Mouse (Mus musculus): Measurements from ENCODE around the gene Asb7. TPM values are rescaled to one million over a fixed set of nuclear protein-coding genes. Genes with fewer than 3 reads are reported as not detected.

Asb7 gene
- polyA plus RNA-seq, 1 experiment: 10.8 TPM

DNA sequence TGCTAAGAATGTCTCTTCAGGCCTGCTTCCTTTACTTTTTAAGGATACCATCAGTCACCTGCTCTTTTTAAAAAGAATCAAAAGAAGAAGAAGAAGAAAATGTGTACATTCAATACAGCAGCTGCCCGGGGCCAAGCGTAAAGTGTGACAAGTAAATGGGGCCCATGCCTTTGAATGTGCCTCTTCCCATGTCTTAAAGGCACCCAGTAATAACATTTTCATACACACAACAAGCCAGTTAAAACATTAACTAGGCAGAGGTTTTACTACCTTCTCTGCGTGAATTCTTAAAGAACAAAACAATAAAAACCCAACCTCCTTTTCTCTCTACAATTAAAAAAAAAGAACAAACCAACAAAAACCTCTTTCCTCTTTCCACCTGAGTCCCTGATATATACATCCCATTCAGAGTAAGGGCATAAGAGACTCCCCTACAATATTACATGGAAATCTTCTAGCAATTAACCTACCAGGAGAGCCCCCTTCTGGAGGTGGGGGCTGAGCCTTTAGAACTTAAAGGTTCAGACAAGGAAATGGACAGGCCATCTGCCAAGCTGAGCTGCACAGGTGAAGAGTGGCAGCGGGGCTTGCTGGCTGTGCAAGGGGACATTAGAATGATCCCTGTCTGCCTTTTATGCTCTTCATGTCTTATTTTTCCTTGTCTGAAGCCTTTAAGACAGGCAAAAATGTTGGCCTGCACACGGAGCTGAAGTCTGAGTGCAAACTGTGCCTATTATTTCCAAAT, 7.1 kb downstream of the Asb7 start:
- Histone ChIP-seq H3K4me3 (ENCODE audit: insufficient read depth, low read depth, low read length) (no peak overlapping the region), H3K4me1 (ENCODE audit: control insufficient read depth, insufficient read depth, insufficient read length, low read length) (no peaks in the 10 kb centered on the region), H3K27ac (replicated peaks; ENCODE audit: low read depth, low read length) (no peak overlapping the region)

DNA sequence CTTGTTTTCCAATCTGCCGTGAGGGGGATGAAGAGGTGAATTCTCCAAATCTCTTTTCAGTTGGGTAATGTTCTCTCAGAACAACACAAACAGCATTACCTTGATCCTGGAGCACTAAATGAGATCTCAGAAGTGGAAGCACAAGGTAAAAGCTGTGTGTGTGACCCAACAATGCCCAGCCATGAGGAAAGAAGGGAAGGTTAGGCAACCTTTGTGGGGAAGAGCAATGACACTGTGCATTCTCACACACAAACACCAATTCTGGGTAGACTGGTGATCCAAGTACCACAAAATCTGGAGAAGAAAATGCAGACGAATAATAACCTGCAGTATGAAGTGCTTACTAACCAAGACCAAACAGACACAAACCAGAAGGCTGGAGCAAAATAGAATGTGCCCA, 13.6 kb downstream of the Asb7 start:
- H3K4me1 ChIP-seq (ENCODE audit: control insufficient read depth, insufficient read depth, insufficient read length, low read length): no peaks in the 10 kb centered on the region
- H3K27ac ChIP-seq (replicated peaks; ENCODE audit: low read depth, low read length): no peak overlapping the region
- no peak overlapping the region for H3K4me3 ChIP-seq (ENCODE audit: insufficient read depth, low read depth, low read length)

DNA sequence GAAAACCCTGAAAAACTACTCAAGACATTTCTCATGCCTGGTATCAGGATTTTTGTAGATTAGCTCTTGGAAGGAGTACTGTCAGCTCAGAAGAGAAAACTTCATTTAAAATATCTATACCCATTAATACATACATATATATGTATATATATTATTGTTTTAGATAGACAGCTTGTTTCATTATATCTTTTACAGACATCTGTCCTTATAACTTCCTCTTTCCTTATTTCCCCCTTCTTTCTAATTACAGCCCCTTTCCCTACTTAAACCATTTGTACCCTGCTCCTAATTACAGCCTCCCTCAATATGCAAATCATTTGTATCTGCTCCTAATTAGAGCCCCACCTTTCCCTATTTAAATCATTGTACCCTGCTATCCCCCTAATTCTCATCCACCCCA, 22.3 kb downstream of the Asb7 start:
- H3K4me1 ChIP-seq (ENCODE audit: control insufficient read depth, insufficient read depth, insufficient read length, low read length): no peaks in the 10 kb centered on the region
- no peak overlapping the region for H3K27ac ChIP-seq (replicated peaks; ENCODE audit: low read depth, low read length)
- H3K4me3 ChIP-seq (ENCODE audit: insufficient read depth, low read depth, low read length): no peak overlapping the region

DNA sequence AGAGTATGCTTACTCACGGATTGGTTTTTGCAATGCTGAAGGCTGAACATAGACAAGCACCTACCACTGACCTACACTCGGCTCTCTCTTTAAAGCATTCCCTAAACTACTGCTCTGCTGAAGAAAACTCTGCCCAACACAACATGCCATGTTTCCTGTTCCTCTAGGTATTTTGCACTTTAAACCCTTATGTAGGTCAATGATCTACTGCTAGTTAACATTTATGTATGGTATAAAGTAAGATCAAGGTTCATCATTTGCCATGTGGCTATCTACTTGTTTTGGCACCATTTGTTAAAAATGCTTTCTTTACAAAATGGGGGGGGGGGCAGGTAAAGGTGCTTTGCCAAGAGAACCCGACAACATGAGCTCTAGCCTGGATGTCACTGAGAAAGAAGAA, 25.8 kb downstream of the Asb7 start:
- Histone ChIP-seq H3K4me1 (ENCODE audit: control insufficient read depth, insufficient read depth, insufficient read length, low read length) (no peaks in the 10 kb centered on the region), H3K4me3 (ENCODE audit: insufficient read depth, low read depth, low read length) (no peak overlapping the region), H3K27ac (replicated peaks; ENCODE audit: low read depth, low read length) (no peak overlapping the region)

DNA sequence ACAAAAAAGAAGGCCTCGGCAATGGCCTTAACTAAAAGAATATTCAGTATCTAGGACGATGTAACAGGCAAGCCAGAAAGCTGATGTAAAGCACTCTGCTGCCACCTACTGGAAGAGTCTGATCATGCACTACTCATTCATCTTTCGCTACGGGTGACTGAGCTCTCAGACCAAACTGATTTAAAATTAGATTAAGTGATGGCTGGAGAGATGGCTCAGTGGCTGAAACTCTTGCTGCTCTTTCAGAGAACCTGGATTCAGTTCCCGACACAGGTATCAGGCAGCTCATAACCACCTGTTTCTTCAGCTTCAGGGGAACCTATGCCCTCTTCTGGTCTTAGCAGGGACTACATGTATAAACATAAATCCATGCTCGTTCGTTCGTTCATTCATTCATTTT, 27.8 kb downstream of the Asb7 start:
- Histone ChIP-seq H3K27ac (replicated peaks; ENCODE audit: low read depth, low read length) (no peak overlapping the region), H3K4me1 (ENCODE audit: control insufficient read depth, insufficient read depth, insufficient read length, low read length) (no peaks in the 10 kb centered on the region), H3K4me3 (ENCODE audit: insufficient read depth, low read depth, low read length) (no peak overlapping the region)

DNA sequence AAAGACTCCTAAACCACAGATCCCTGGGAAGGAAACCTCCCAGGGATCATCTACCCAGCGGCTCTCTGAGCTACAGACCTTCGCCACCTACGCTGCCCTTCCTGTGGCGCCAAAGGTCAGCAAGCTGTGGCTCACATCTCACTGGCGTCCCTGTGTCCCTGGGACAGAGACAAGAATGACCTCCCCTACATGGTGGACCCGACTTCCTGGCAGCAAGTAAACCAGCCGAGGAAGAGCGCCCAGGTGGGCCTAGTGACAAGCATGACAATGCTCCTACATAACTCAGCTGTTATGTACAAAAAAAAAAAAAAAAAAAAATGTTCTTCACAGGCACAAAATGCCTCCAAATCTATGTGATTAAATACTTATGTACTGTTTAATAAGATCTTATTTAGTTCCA, 28.4 kb downstream of the Asb7 start:
- H3K27ac ChIP-seq (replicated peaks; ENCODE audit: low read depth, low read length): no peak overlapping the region
- peaks cover 4% of the 10 kb centered on the region for H3K4me1 ChIP-seq (ENCODE audit: control insufficient read depth, insufficient read depth, insufficient read length, low read length)
- no peak overlapping the region for H3K4me3 ChIP-seq (ENCODE audit: insufficient read depth, low read depth, low read length)

DNA sequence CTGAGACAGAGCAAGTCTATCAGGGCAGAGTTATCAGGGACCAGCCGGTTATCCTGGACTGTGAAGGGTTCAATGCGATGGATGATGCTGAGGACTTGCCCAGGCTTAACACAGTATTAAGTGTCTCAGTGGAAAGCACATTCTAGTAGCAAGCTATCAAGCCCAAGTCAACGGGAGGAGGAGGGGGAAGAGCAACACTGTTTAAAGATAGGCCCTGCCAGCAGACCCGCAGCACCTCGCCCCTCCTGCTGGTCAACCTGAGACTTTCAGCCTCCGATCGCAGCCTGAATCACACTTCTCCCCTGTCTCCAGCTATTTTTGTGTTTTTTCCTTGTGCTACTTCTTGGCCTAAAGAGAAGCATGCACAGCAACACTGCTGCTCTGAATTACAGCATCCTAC, 29.1 kb downstream of the Asb7 start:
- H3K4me3 ChIP-seq (ENCODE audit: insufficient read depth, low read depth, low read length): no peak overlapping the region
- no peak overlapping the region for H3K27ac ChIP-seq (replicated peaks; ENCODE audit: low read depth, low read length)
- peaks cover 4% of the 10 kb centered on the region for H3K4me1 ChIP-seq (ENCODE audit: control insufficient read depth, insufficient read depth, insufficient read length, low read length)

DNA sequence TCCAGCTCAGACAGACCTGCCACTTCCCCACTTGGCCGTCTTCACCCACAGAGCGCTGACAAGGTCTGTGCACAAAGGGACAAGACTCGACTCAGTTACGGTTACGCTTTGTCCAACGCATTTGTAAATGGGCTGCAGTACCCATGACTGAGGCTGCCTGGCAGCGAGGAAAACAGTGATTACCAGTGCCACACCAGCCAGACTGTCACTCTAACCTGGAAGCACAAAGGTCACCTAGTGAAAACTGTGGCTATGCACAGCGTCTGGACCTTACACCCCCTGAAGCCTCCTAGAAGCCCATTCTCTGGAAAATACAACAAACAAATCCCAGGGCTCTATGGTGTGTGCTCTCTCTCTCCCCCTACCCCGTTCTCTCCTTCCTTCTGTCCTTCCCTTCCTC, 33.9 kb downstream of the Asb7 start:
- Histone ChIP-seq H3K4me3 (ENCODE audit: insufficient read depth, low read depth, low read length) (no peak overlapping the region), H3K4me1 (ENCODE audit: control insufficient read depth, insufficient read depth, insufficient read length, low read length) (peaks cover 4% of the 10 kb centered on the region), H3K27ac (replicated peaks; ENCODE audit: low read depth, low read length) (no peak overlapping the region)

DNA sequence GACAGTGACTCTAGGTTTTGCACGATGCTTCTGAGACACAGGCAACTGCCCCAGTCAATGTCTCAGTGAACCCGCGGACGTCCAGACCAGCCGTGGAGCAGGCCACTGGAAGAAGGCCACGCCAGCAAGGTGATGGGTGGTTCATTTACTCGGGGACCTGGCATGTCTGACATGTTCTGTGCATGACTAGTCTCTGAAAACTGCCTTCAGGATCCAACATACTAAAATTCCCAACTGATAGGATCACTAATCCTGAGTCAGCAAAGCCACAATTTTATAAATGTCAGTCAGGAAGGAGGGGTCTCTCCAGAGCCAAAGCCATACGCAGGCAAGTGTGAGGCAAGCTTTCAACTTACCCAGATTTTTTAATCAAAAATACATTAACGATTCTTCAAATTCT, 35.8 kb downstream of the Asb7 start:
- Histone ChIP-seq H3K4me3 (ENCODE audit: insufficient read depth, low read depth, low read length) (no peak overlapping the region), H3K27ac (replicated peaks; ENCODE audit: low read depth, low read length) (no peak overlapping the region), H3K4me1 (ENCODE audit: control insufficient read depth, insufficient read depth, insufficient read length, low read length) (peaks cover 4% of the 10 kb centered on the region)

DNA sequence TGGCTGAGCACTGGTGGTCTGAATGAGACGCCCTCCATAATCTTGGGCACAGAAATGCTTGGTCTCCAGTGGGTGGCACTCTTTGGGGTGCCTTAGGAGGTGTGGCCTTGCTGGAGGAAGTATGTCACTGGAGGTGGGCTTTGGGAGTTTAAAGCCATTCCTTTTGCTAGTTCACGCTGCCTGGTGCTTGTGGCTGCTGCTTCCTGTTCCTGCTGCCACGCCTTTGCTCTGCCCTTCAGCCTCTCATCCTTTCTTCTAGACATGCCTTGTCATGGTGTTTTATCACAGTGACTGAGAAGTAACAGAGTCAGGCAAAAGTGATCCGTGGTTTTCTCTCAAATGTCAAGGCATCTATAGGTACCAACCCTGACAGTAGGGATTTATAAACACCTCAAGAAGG, 37.2 kb downstream of the Asb7 start:
- no peak overlapping the region for H3K4me3 ChIP-seq (ENCODE audit: insufficient read depth, low read depth, low read length)
- no peak overlapping the region for H3K27ac ChIP-seq (replicated peaks; ENCODE audit: low read depth, low read length)
- H3K4me1 ChIP-seq (ENCODE audit: control insufficient read depth, insufficient read depth, insufficient read length, low read length): peaks cover 4% of the 10 kb centered on the region

DNA sequence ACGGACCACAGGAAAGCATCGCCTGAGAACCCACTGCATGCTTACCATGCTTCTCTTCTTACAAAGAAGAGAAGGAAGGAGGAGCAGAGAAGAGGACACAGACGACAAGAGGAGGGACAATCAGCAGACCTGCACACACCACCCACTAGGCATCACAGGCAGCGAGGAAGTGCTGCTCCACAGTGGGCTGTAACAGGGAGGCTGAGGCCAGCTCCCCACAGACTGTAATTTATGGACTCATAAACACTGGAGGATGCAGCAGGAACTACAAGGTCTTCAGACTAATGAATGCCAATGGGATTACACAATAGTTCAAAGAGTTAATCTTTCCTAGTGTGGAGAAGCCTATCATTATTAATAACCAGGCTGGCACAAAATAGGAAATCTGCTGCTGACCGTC, 38.5 kb downstream of the Asb7 start:
- no peak overlapping the region for H3K27ac ChIP-seq (replicated peaks; ENCODE audit: low read depth, low read length)
- no peaks in the 10 kb centered on the region; the same call in 1 of the 2 replicates for H3K4me1 ChIP-seq (ENCODE audit: control insufficient read depth, insufficient read depth, insufficient read length, low read length)
- H3K4me3 ChIP-seq (ENCODE audit: insufficient read depth, low read depth, low read length): no peak overlapping the region

DNA sequence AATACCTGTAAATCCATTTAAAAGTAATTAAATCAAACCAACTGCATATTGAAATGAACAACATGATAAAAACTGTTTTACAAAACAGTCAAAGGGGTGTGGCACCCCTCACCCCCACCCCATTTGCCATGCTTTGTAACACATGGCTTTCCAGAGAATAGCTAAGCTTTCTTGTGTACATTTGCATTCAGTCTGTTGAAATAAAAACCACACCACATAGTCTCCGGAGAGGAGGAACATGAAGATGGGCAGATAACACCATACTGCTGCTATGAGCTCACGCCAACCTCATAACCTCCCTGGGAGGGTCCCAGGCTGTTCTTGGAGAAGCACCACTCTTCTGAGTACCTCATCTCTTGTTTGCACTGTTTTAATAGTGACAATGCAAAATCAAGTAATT, 40.2 kb downstream of the Asb7 start:
- H3K27ac ChIP-seq (replicated peaks; ENCODE audit: low read depth, low read length): no peak overlapping the region
- H3K4me1 ChIP-seq (ENCODE audit: control insufficient read depth, insufficient read depth, insufficient read length, low read length): no peaks in the 10 kb centered on the region
- no peak overlapping the region for H3K4me3 ChIP-seq (ENCODE audit: insufficient read depth, low read depth, low read length)

DNA sequence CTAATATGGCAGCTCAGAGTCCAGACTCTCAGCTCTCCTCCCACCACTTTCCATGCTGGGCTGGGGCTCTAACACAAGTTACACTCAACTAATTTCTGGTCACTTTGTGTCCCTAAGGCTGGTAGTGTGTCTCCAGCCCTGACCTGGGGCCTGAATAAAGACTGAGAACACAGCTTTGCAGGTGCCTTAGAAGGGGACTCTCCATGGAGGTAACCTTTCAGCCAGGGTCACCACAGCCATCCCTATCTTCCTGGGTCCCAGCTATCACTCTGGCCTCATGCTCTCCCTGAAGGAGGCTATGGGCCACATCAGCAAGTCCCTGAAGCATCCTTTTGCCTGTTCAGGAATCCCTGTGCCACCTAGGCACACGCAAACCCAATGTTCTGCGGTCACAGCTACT, 43.7 kb downstream of the Asb7 start:
- H3K4me3 ChIP-seq (ENCODE audit: insufficient read depth, low read depth, low read length): no peak overlapping the region
- no peaks in the 10 kb centered on the region for H3K4me1 ChIP-seq (ENCODE audit: control insufficient read depth, insufficient read depth, insufficient read length, low read length)
- no peak overlapping the region for H3K27ac ChIP-seq (replicated peaks; ENCODE audit: low read depth, low read length)

DNA sequence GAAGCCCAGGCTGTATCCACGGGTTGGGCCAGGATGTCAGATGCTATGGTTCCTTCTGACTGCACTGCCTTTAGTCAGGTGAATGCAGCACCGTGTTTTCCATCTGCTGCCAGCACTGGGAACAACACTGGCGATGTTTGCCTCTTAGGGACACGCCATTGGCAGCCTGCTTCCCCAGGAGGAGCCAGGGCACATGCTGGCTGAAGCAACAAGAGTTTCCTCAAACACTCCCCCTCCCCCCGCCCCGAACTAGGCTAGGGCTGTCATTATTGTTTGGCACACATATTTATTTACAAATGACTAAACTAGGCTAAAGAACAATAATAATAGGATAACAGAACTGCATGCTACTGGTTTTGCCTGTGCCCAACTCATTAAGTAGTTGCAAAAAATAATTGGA, 56.0 kb downstream of the Asb7 start:
- Histone ChIP-seq H3K4me3 (ENCODE audit: insufficient read depth, low read depth, low read length) (no peak overlapping the region), H3K4me1 (ENCODE audit: control insufficient read depth, insufficient read depth, insufficient read length, low read length) (no peaks in the 10 kb centered on the region), H3K27ac (replicated peaks; ENCODE audit: low read depth, low read length) (no peak overlapping the region)

DNA sequence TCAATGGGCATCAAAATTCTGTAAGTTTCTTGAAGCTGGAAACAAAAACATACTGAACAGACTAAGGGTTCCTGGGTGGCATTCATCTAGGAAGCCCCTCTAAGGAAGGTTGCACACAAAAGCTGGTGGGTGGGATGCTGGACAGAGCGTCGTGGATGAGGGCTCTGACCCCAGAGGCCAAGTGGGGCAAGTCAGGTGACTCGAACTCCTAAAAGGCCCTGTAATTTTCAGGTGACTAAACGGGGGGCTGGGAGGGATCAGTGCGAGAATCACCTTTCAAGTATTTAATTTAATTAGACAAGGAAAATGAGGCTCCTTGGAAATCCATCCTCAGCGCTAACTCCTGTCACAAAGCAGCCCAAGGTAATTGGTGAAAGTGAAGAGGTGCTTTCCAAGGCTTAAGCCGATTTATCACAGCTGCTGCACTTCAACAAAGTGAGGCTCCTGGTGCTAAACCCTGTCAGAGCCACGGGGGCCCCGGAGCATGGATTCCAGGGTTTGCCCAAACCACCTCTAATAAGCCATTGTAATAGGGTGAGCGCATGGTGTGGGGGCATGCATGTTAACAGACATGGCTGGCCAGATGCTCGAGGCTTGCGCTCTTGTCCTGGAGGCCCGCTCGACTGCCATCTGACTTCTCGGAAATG, 59.1 kb downstream of the Asb7 start:
- H3K4me1 ChIP-seq (ENCODE audit: control insufficient read depth, insufficient read depth, insufficient read length, low read length): no peaks in the 10 kb centered on the region
- H3K27ac ChIP-seq (replicated peaks; ENCODE audit: low read depth, low read length): no peak overlapping the region

DNA sequence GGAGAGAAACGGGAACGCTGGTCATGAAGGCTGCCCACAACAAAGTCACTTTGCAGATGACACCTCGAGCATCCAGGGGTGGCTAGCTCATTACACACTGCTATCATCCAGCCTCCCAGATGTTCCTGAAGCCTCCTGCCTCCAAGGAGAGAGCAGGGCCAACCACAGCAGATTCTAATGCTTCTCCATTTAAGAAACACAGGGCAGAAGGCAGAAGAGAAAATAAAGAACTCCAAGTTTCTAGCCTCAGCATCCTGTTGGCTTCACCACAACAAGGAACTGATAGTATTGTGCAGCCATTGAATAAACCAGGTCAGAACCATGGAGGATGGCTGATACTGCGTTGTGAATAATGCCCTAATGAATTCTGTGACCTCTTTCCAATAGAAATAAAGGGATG, 60.0 kb downstream of the Asb7 start:
- no peak overlapping the region for H3K4me3 ChIP-seq (ENCODE audit: insufficient read depth, low read depth, low read length)
- no peak overlapping the region for H3K27ac ChIP-seq (replicated peaks; ENCODE audit: low read depth, low read length)
- no peaks in the 10 kb centered on the region for H3K4me1 ChIP-seq (ENCODE audit: control insufficient read depth, insufficient read depth, insufficient read length, low read length)

More for the DNA sequence above, 59.1 kb downstream of the Asb7 start:
- no peak overlapping the region for H3K4me3 ChIP-seq (ENCODE audit: insufficient read depth, low read depth, low read length)
